Mouse (Mus musculus) cortical plate, adult 2 months (tissue): Measurements from ENCODE around the gene Edem1.

Experiments used
- CTCF ChIP-seq: fragments of 200-500 bp; IDR thresholded peaks from 2 replicates; pipeline ENCODE4 v1.5.1; 2011; ENCODE audit warnings: mild to moderate bottlenecking, control low read depth, low read length; ENCODE audit not compliant: insufficient read depth; ENCODE audit errors: extremely low read depth
- POLR2A ChIP-seq: fragments of 200-500 bp; IDR thresholded peaks from 2 replicates; pipeline ENCODE4 v1.6.1; 2011; ENCODE audit warnings: mild to moderate bottlenecking, low read length, control low read depth; ENCODE audit not compliant: insufficient read depth; ENCODE audit errors: extremely low read depth

DNA sequence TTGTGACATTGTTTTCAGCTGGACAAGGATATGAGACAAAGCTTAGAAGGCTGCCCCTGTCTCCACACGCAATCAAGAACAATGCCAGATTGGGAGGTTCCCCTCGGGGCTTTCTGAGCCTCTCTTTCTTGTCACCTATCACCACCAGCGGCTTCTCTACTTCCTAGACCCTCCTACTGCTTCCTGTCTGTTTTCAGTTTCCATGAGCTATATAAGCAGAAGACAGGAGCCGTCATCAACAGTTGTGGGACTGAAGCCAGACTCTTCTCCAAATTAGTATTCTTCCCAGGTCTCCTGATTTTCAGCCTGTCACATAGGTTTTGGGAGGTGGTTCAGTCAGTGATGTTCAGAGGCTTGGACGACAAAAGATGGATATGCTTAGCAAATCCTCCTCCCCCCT is 47.6 kb downstream of the Edem1 start:
- TF ChIP-seq POLR2A (no peak), CTCF (no peak)
